Mouse (Mus musculus) cerebellum, adult 2 months (tissue): ENCODE data around the gene Dcst1.

Experiments
- CTCF ChIP-seq: fragments of 200-500 bp; IDR thresholded peaks from 2 replicates; pipeline ENCODE4 v1.5.1; 2011; ENCODE audit warnings: low read depth, mild to moderate bottlenecking, control low read depth, low read length, moderate library complexity, borderline replicate concordance; ENCODE audit not compliant: insufficient read depth
- POLR2A ChIP-seq: fragments of 200-500 bp; IDR thresholded peaks from 2 replicates; pipeline ENCODE4 v1.6.1; 2011; ENCODE audit warnings: low read length, control low read depth, borderline replicate concordance; ENCODE audit not compliant: insufficient read depth

- TF ChIP-seq CTCF = no peak
- no peak for TF ChIP-seq POLR2A
Observed at GRCm38 (mm10) chr3:89361675-89362074, 3.4 kb downstream of the Dcst1 start, which contains the start of gene Dcst2.
